Mouse (Mus musculus): ENCODE data around the gene Akirin1.

The Akirin1 gene

GRCm38 (mm10) chr4:123750152-123750651, at the start of gene Akirin1:
Gene Akirin1, minus strand, starts transcription at chr4:123750345.
- peak; percentile 99 to 100 for DNase-seq

- peak in 1 of 2 experiments; percentile 5 for DNase-seq
These were observed 47.7 kb upstream of the Akirin1 start for GRCm38 (mm10) chr4:123797856-123798255.

- DNase-seq, result no peak
These were observed 47.3 kb upstream of the Akirin1 start for GRCm38 (mm10) chr4:123797403-123797802.

GRCm38 (mm10) chr4:123795057-123795456, 44.9 kb upstream of the Akirin1 start:
- no peak for DNase-seq

- no peak for DNase-seq
These were observed 43.0 kb upstream of the Akirin1 start for GRCm38 (mm10) chr4:123793136-123793535.

- no peak for DNase-seq
These were observed 42.5 kb upstream of the Akirin1 start for GRCm38 (mm10) chr4:123792666-123793065.

GRCm38 (mm10) chr4:123787191-123787985, 37.2 kb upstream of the Akirin1 start, which contains the start of gene Rhbdl2:
Gene Rhbdl2, plus strand, starts transcription at chr4:123787874.
- DNase-seq, result peak; percentile 74 to 81

GRCm38 (mm10) chr4:123768234-123768633, 18.1 kb upstream of the Akirin1 start:
- DNase-seq, result no peak

- DNase-seq, result no peak
These were observed 17.7 kb upstream of the Akirin1 start for GRCm38 (mm10) chr4:123767807-123768206.

GRCm38 (mm10) chr4:123765071-123765470, 14.9 kb upstream of the Akirin1 start:
- no peak for DNase-seq

- DNase-seq, result peak; percentile 27 to 33
These were observed 8.2 kb upstream of the Akirin1 start for GRCm38 (mm10) chr4:123758306-123758705.

GRCm38 (mm10) chr4:123750707-123751312, 665 bp upstream of the Akirin1 start:
- peak; percentile 57 to 75 for DNase-seq

- DNase-seq, result peak in 1 of 2 experiments; percentile 77
These were observed 538 bp downstream of the Akirin1 start for GRCm38 (mm10) chr4:123749484-123750130.

GRCm38 (mm10) chr4:123748726-123749415, 1.3 kb downstream of the Akirin1 start:
- peak in 1 of 2 experiments; percentile 22 for DNase-seq

GRCm38 (mm10) chr4:123745221-123745775, 4.8 kb downstream of the Akirin1 start:
- no peak for DNase-seq

GRCm38 (mm10) chr4:123742891-123743290, 7.3 kb downstream of the Akirin1 start:
- DNase-seq, result no peak

GRCm38 (mm10) chr4:123738708-123739107, 11.4 kb downstream of the Akirin1 start:
- DNase-seq, result no peak

GRCm38 (mm10) chr4:123733532-123733931, 16.6 kb downstream of the Akirin1 start:
- no peak for DNase-seq

- no peak for DNase-seq
These were observed 17.2 kb downstream of the Akirin1 start for GRCm38 (mm10) chr4:123732921-123733320.

- peak; percentile 71 to 75 for DNase-seq
These were observed 17.8 kb downstream of the Akirin1 start for GRCm38 (mm10) chr4:123732163-123732910.

- DNase-seq, result peak in 1 of 2 experiments; percentile 38
These were observed 28.4 kb downstream of the Akirin1 start for GRCm38 (mm10) chr4:123721761-123722160.

- no peak for DNase-seq
These were observed 31.7 kb downstream of the Akirin1 start for GRCm38 (mm10) chr4:123718434-123718780.

All from cerebellum, postnatal 14 days (tissue).